Mouse (Mus musculus): ENCODE measurements at regions not wholly inside any gene's neighbourhood (a gene's known extent, or its start where the extent isn't known, plus 50 kb on each side); places are given as distances from the start of the nearest gene placed in this dataset.

DNA sequence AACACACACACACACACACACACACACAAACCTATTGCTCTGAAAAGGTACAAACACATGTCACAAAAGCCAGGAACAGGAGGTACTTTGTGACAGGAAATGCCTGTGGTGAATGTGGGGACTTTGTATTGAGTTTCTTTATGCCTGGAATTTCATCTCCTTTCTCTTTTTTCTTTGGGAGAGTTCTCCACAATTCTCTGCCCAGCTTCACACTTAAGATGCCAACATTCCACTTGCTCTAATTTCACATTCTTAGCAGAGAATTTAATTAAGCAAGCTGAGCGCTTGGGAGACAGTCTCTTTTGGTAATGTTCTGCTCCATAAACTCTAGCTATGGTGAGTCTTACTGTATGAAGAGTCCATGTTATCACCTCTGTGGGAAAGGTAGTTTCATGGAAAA, 1059.1 kb downstream of the Tbl1xr1 start:
- TF ChIP-seq CTCF (IDR thresholded peaks at IDR 0.05; ENCODE audit: low read depth, low read length) (no peak), EP300 (IDR thresholded peaks at IDR 0.05; ENCODE audit: insufficient read depth, low read depth, low read length) (no peak), POLR2A (IDR thresholded peaks at IDR 0.05; ENCODE audit: insufficient read depth, low read length) (no peak)
